Mouse (Mus musculus) embryo, embryonic 10 days (tissue): ENCODE results near the gene Bnc2.

Source experiments
- DNase-seq: peaks from one replicate; pipeline ENCODE4 v3.0.0-alpha.2; 2015; ENCODE audit warnings: low spot score

Gene Bnc2

GRCm38 (mm10) chr4:84507551-84507950 lies 167.5 kb downstream of the Bnc2 start:
- DNase-seq, result no peak

- DNase-seq, result peak; percentile 67
These were observed 172.3 kb downstream of the Bnc2 start for GRCm38 (mm10) chr4:84502581-84503269.

GRCm38 (mm10) chr4:84500796-84501349 lies 174.2 kb downstream of the Bnc2 start:
- peak; percentile 8 for DNase-seq

GRCm38 (mm10) chr4:84500259-84500658 lies 174.8 kb downstream of the Bnc2 start:
- no peak for DNase-seq

GRCm38 (mm10) chr4:84498469-84498868 lies 176.6 kb downstream of the Bnc2 start:
- no peak for DNase-seq

GRCm38 (mm10) chr4:84488323-84488722 lies 186.8 kb downstream of the Bnc2 start:
- DNase-seq, result no peak

GRCm38 (mm10) chr4:84482680-84483079 lies 192.4 kb downstream of the Bnc2 start:
- DNase-seq, result no peak

- no peak for DNase-seq
These were observed 202.4 kb downstream of the Bnc2 start for GRCm38 (mm10) chr4:84472643-84473042.

- DNase-seq, result no peak
These were observed 204.8 kb downstream of the Bnc2 start for GRCm38 (mm10) chr4:84470106-84470885.

GRCm38 (mm10) chr4:84469400-84469799 lies 205.7 kb downstream of the Bnc2 start:
- DNase-seq, result no peak

GRCm38 (mm10) chr4:84467722-84468121 lies 207.4 kb downstream of the Bnc2 start:
- DNase-seq, result no peak

GRCm38 (mm10) chr4:84458218-84458560 lies 216.9 kb downstream of the Bnc2 start:
- no peak for DNase-seq

GRCm38 (mm10) chr4:84457512-84458217 lies 217.4 kb downstream of the Bnc2 start:
- peak; percentile 18 for DNase-seq

- DNase-seq, result no peak
These were observed 218.2 kb downstream of the Bnc2 start for GRCm38 (mm10) chr4:84456853-84457249.

- peak; percentile 28 for DNase-seq
These were observed 218.8 kb downstream of the Bnc2 start for GRCm38 (mm10) chr4:84456198-84456852.

- no peak for DNase-seq
These were observed 220.6 kb downstream of the Bnc2 start for GRCm38 (mm10) chr4:84454493-84454892.

GRCm38 (mm10) chr4:84453586-84453985 lies 221.5 kb downstream of the Bnc2 start:
- no peak for DNase-seq

GRCm38 (mm10) chr4:84452642-84453041 lies 222.4 kb downstream of the Bnc2 start:
- no peak for DNase-seq

- no peak for DNase-seq
These were observed 225.6 kb downstream of the Bnc2 start for GRCm38 (mm10) chr4:84449246-84450005.

GRCm38 (mm10) chr4:84433324-84433723 lies 241.8 kb downstream of the Bnc2 start:
- DNase-seq, result no peak
